Mouse (Mus musculus): Measurements from ENCODE around the gene Prdx5. TPM values are rescaled to one million over a fixed set of nuclear protein-coding genes. Genes with fewer than 3 reads are reported as not detected.
A peak's percentile ranks its signal among the peaks of the same experiment; 100 is the strongest.

The Prdx5 gene
- polyA plus RNA-seq, 1 experiment from 2014 or later = 154 TPM

- Histone ChIP-seq H3K4me1 (no peaks in the 10 kb centered on the region), H3K27ac (no peak overlapping the region), H3K9me3 (peaks cover 11% of the 10 kb centered on the region), H3K36me3 (replicated peaks) (no peaks in the 10 kb centered on the region), H3K27me3 (ENCODE audit: poor library complexity, severe bottlenecking) (no peaks in the 10 kb centered on the region), H3K4me3 (no peak overlapping the region)
- DNase-seq (ENCODE audit: extremely low spot score, low spot score) = no peak
- WGBS = 83% methylated on average over 4 of the region's 4 CpGs
Measured at GRCm38 (mm10) chr19:6877965-6878364, 31.9 kb downstream of the Prdx5 start.

- no peaks in the 10 kb centered on the region for H3K27me3 ChIP-seq (ENCODE audit: poor library complexity, severe bottlenecking)
- H3K36me3 ChIP-seq (replicated peaks) = no peaks in the 10 kb centered on the region
- H3K27ac ChIP-seq = no peak overlapping the region
- H3K4me3 ChIP-seq = no peak overlapping the region
- H3K9me3 ChIP-seq = peaks cover 11% of the 10 kb centered on the region
- DNase-seq (ENCODE audit: extremely low spot score, low spot score) = no peak
- H3K4me1 ChIP-seq = no peaks in the 10 kb centered on the region; the same call in 1 of the 2 replicates
Measured at GRCm38 (mm10) chr19:6876799-6877198, 33.1 kb downstream of the Prdx5 start.

- H3K9me3 ChIP-seq = peaks cover 9% of the 10 kb centered on the region
- 88% methylated on average over 6 of the region's 6 CpGs for WGBS
- H3K27ac ChIP-seq = no peak overlapping the region
- no peak for DNase-seq (ENCODE audit: extremely low spot score, low spot score)
- H3K4me1 ChIP-seq = no peaks in the 10 kb centered on the region; the same call in 1 of the 2 replicates
- no peak overlapping the region for H3K4me3 ChIP-seq
- H3K27me3 ChIP-seq (ENCODE audit: poor library complexity, severe bottlenecking) = no peaks in the 10 kb centered on the region
- no peaks in the 10 kb centered on the region for H3K36me3 ChIP-seq (replicated peaks)
Measured at GRCm38 (mm10) chr19:6875834-6876233, 34.1 kb downstream of the Prdx5 start.

GRCm38 (mm10) chr19:6874257-6874656 lies 35.6 kb downstream of the Prdx5 start:
- H3K27ac ChIP-seq = no peak overlapping the region
- no peaks in the 10 kb centered on the region for H3K36me3 ChIP-seq (replicated peaks)
- H3K9me3 ChIP-seq = no peaks in the 10 kb centered on the region
- peaks cover 3% of the 10 kb centered on the region for H3K4me1 ChIP-seq
- no peaks in the 10 kb centered on the region for H3K27me3 ChIP-seq (ENCODE audit: poor library complexity, severe bottlenecking)
- 91% methylated on average over 1 of the region's 1 CpGs for WGBS
- H3K4me3 ChIP-seq = no peak overlapping the region
- DNase-seq (ENCODE audit: extremely low spot score, low spot score) = no peak

- Histone ChIP-seq H3K27me3 (ENCODE audit: poor library complexity, severe bottlenecking) (no peaks in the 10 kb centered on the region), H3K27ac (no peak overlapping the region), H3K9me3 (no peaks in the 10 kb centered on the region), H3K4me1 (peaks cover 3% of the 10 kb centered on the region), H3K4me3 (no peak overlapping the region), H3K36me3 (replicated peaks) (no peaks in the 10 kb centered on the region)
- WGBS = 87% methylated on average over 3 of the region's 3 CpGs
- DNase-seq (ENCODE audit: extremely low spot score, low spot score) = no peak
Measured at GRCm38 (mm10) chr19:6872701-6873100, 37.2 kb downstream of the Prdx5 start.

- no peak overlapping the region for H3K4me3 ChIP-seq
- H3K27me3 ChIP-seq (ENCODE audit: poor library complexity, severe bottlenecking) = no peaks in the 10 kb centered on the region
- no peaks in the 10 kb centered on the region for H3K9me3 ChIP-seq
- 0 out of 2 replicates have a peak overlapping the region, but pooled peaks have one; percentile 16 for H3K27ac ChIP-seq
- no peak for DNase-seq (ENCODE audit: extremely low spot score, low spot score)
- WGBS = 65% methylated on average over 5 of the region's 5 CpGs
- H3K4me1 ChIP-seq = peaks cover 3% of the 10 kb centered on the region
- H3K36me3 ChIP-seq (replicated peaks) = no peaks in the 10 kb centered on the region
Measured at GRCm38 (mm10) chr19:6871574-6872271, 38.2 kb downstream of the Prdx5 start.

GRCm38 (mm10) chr19:6869355-6869754 lies 40.6 kb downstream of the Prdx5 start:
- Histone ChIP-seq H3K27me3 (ENCODE audit: poor library complexity, severe bottlenecking) (no peaks in the 10 kb centered on the region), H3K36me3 (replicated peaks) (no peaks in the 10 kb centered on the region), H3K4me3 (no peak overlapping the region), H3K4me1 (peaks cover 3% of the 10 kb centered on the region), H3K27ac (no peak overlapping the region), H3K9me3 (no peaks in the 10 kb centered on the region)
- DNase-seq (ENCODE audit: extremely low spot score, low spot score) = no peak
- 11% methylated on average over 5 of the region's 5 CpGs for whole genome bisulfite sequencing

GRCm38 (mm10) chr19:6861451-6861850 lies 48.5 kb downstream of the Prdx5 start:
- Histone ChIP-seq H3K4me1 (peaks cover 15% of the 10 kb centered on the region), H3K27ac (no peak overlapping the region), H3K9me3 (no peaks in the 10 kb centered on the region), H3K36me3 (replicated peaks) (no peaks in the 10 kb centered on the region), H3K4me3 (no peak overlapping the region), H3K27me3 (ENCODE audit: poor library complexity, severe bottlenecking) (0 out of 2 replicates have a peak, but pooled peaks cover 3% of the 10 kb centered on the region)
- 96% methylated on average over 4 of the region's 4 CpGs for WGBS
- no peak for DNase-seq (ENCODE audit: extremely low spot score, low spot score)

- H3K4me1 ChIP-seq = peaks cover 23% of the 10 kb centered on the region
- no peak for DNase-seq (ENCODE audit: extremely low spot score, low spot score)
- H3K27ac ChIP-seq = no peak overlapping the region
- H3K9me3 ChIP-seq = no peaks in the 10 kb centered on the region
- H3K36me3 ChIP-seq (replicated peaks) = no peaks in the 10 kb centered on the region
- peaks cover 11% of the 10 kb centered on the region for H3K27me3 ChIP-seq (ENCODE audit: poor library complexity, severe bottlenecking)
- 88% methylated on average over 6 of the region's 6 CpGs for WGBS
- H3K4me3 ChIP-seq = no peak overlapping the region
Measured at GRCm38 (mm10) chr19:6860706-6861105, 49.2 kb downstream of the Prdx5 start.

GRCm38 (mm10) chr19:6859971-6860370 lies 49.9 kb downstream of the Prdx5 start:
- H3K4me3 ChIP-seq = no peak overlapping the region
- no peaks in the 10 kb centered on the region for H3K36me3 ChIP-seq (replicated peaks)
- H3K27me3 ChIP-seq (ENCODE audit: poor library complexity, severe bottlenecking) = peaks cover 18% of the 10 kb centered on the region
- no peak overlapping the region for H3K27ac ChIP-seq
- H3K9me3 ChIP-seq = no peaks in the 10 kb centered on the region
- H3K4me1 ChIP-seq = peaks cover 30% of the 10 kb centered on the region
- WGBS = 88% methylated on average over 3 of the region's 3 CpGs
- no peak for DNase-seq (ENCODE audit: extremely low spot score, low spot score)

- Histone ChIP-seq H3K36me3 (replicated peaks) (no peaks in the 10 kb centered on the region), H3K4me1 (peaks cover 35% of the 10 kb centered on the region), H3K4me3 (no peak overlapping the region), H3K27me3 (ENCODE audit: poor library complexity, severe bottlenecking) (peaks cover 26% of the 10 kb centered on the region), H3K27ac (no peak overlapping the region), H3K9me3 (no peaks in the 10 kb centered on the region)
- WGBS = 80% methylated on average over 2 of the region's 2 CpGs
- DNase-seq (ENCODE audit: extremely low spot score, low spot score) = no peak
Measured at GRCm38 (mm10) chr19:6859032-6859651, 50.8 kb downstream of the Prdx5 start.

- Histone ChIP-seq H3K27me3 (ENCODE audit: poor library complexity, severe bottlenecking) (peaks cover 37% of the 10 kb centered on the region), H3K9me3 (no peaks in the 10 kb centered on the region), H3K27ac (no peak within 1 kb of the TSS), H3K36me3 (replicated peaks) (no peaks in the 10 kb centered on the region), H3K4me3 (no peak within 1 kb of the TSS), H3K4me1 (peaks cover 36% of the 10 kb centered on the region)
- DNase-seq (ENCODE audit: extremely low spot score, low spot score) = no peak
- 84% methylated on average over 7 of the region's 7 CpGs for WGBS
Measured at GRCm38 (mm10) chr19:6858031-6858430, 51.9 kb downstream of the Prdx5 start, which contains the start of gene Ccdc88b. Gene Ccdc88b, minus strand, starts transcription at chr19:6858211.

GRCm38 (mm10) chr19:6857391-6858005 lies 52.4 kb downstream of the Prdx5 start:
- Histone ChIP-seq H3K27me3 (ENCODE audit: poor library complexity, severe bottlenecking) (peaks cover 43% of the 10 kb centered on the region), H3K27ac (no peak overlapping the region), H3K9me3 (no peaks in the 10 kb centered on the region), H3K36me3 (replicated peaks) (no peaks in the 10 kb centered on the region), H3K4me3 (no peak overlapping the region), H3K4me1 (peaks cover 39% of the 10 kb centered on the region)
- 76% methylated on average over 9 of the region's 9 CpGs for WGBS
- no peak for DNase-seq (ENCODE audit: extremely low spot score, low spot score)

Data from forebrain, embryonic 10.5 days (tissue).